Mouse (Mus musculus): ENCODE results near the gene Spata46. TPM values are rescaled to one million over a fixed set of nuclear protein-coding genes. Genes with fewer than 3 reads are reported as not detected.

Gene Spata46
- not detected for polyA plus RNA-seq (2017; shearing (Covaris generic))

DNA sequence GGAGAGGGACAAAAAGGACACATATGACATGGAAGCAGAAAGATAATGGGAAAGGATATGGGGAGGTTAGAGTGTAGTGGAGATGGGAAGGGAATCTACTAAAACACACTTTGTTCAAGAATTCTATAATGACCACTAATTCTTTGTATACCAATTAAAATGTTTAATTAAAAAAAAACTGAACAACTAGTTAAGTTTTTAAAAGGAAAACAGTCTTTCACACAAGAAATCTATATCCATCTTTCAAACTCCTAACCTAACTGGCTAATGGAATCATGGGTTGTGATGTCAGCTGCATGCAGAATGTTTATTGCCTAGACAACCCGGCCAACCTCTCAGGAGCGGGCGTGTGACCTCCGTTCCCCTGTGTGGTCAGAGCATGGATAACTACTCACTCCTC is at the start of gene Spata46:
TSS of gene Spata46 (plus strand) at position 301 of the 400 bp plus-strand sequence.

DNA sequence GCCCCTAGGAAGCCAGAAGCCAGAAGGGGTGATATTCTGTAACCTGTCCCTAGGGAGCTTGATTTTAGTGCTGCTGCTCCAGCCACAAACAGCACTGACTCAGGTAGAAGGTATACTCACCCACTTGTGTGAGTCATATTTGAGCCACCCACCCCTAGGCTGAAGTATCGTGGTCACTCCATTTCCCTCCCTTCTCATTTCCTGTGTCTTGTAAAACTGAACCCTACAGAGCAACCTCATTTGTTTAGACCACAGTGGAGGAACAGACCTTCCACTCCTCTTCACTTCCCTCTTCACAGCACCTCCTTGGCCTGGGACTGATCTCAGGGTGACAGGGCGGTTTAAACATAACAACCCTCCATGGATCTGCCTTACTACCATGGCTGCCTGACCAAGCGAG is 31.6 kb upstream of the Spata46 start, which contains the start of gene Sh2d1b1:
TSS of gene Sh2d1b1 (plus strand) at position 305 of the 400 bp plus-strand sequence.

DNA sequence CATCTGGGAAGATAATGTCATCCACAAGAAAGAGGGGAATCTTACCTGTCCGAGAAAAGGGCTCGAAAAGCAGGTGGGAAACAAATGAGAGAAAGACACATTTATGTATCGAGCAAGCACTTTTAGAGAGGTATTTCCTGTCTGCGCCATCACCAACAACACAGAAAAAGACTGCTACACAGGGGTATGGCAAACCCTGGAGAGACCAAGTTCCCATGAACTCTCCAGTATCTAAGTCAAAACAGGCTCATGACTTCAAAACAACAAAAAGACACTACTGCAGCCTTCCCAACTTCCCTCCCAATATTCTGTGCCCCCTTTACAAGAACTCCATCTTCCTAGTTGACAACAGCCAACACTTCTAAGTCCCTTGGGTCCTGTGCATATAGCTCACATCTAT is 2.4 kb upstream of the Spata46 start, which contains the start of gene Gm7694:
TSS of gene Gm7694 (minus strand) at position 101 of the 400 bp plus-strand sequence.

Other genes with a start within 250 kb of the Spata46 start
- not detected for gene Ddr2, start 198.0 kb upstream of the Spata46 start, polyA plus RNA-seq (2017; shearing (Covaris generic))
- 17.3 TPM for gene Uap1, start 133.8 kb upstream of the Spata46 start, polyA plus RNA-seq (2017; shearing (Covaris generic))
- 7.2 TPM for gene Uhmk1, start 93.4 kb upstream of the Spata46 start, polyA plus RNA-seq (2017; shearing (Covaris generic))
- gene Sh2d1b2, start 76.1 kb upstream of the Spata46 start, polyA plus RNA-seq (2017; shearing (Covaris generic)), result not detected
- 0.45 TPM for gene Sh2d1b1, start 31.5 kb upstream of the Spata46 start, polyA plus RNA-seq (2017; shearing (Covaris generic))
- gene Gm7694, start 2.5 kb upstream of the Spata46 start, polyA plus RNA-seq (2017; shearing (Covaris generic)), result not detected